Mouse (Mus musculus) hindbrain, embryonic 13.5 days (tissue): Measurements from ENCODE around the gene Hivep1. TPM values are rescaled to one million over a fixed set of nuclear protein-coding genes. Genes with fewer than 3 reads are reported as not detected.
A peak's percentile ranks its signal among the peaks of the same experiment; 100 is the strongest.

Source experiments
- ATAC-seq: fragments of 200-750 bp; cut with Nextera tagmentation; 2 replicates; pipeline ENCODE4 v1.8.0; 2017; ENCODE audit warnings: moderate TSS enrichment; ENCODE audit not compliant: low FRiP score
- H3K27ac ChIP-seq: fragments of 300-500 bp; sonication (generic); 2 replicates; pipeline ENCODE4 v1.5.1; 2015; ENCODE audit warnings: inconsistent platforms, mild to moderate bottlenecking, moderate library complexity
- H3K27me3 ChIP-seq: fragments of 300-500 bp; sonication (generic); 2 replicates; pipeline ENCODE4 v1.6.1; 2015; ENCODE audit warnings: mild to moderate bottlenecking, inconsistent platforms
- H3K36me3 ChIP-seq: fragments of 300-500 bp; sonication (generic); 2 replicates; pipeline ENCODE4 v1.6.1; 2015; ENCODE audit warnings: mild to moderate bottlenecking, inconsistent platforms
- H3K4me1 ChIP-seq: fragments of 300-500 bp; sonication (generic); replicated peaks from 2 replicates; pipeline ENCODE4 v1.6.1; 2015; ENCODE audit warnings: inconsistent platforms
- H3K4me2 ChIP-seq: fragments of 300-500 bp; sonication (generic); 2 replicates; pipeline ENCODE4 v1.6.1; 2015; ENCODE audit warnings: inconsistent platforms, mild to moderate bottlenecking, moderate library complexity
- H3K4me3 ChIP-seq: fragments of 300-500 bp; sonication (generic); 2 replicates; pipeline ENCODE4 v1.5.1; 2015; ENCODE audit warnings: mild to moderate bottlenecking, inconsistent platforms
- H3K9ac ChIP-seq: fragments of 300-500 bp; sonication (generic); 2 replicates; pipeline ENCODE4 v1.6.1; 2015; ENCODE audit warnings: mild to moderate bottlenecking, inconsistent platforms
- H3K9me3 ChIP-seq: fragments of 300-500 bp; sonication (generic); 2 replicates; pipeline ENCODE4 v1.6.1; 2016; ENCODE audit warnings: inconsistent platforms
- WGBS: fragments of 180-500 bp; shearing (Covaris S2); methylation state at CpG from one replicate; pipeline ENCODE4 v1.1.7; 2015; 5-methylcytosine and 5-hydroxymethylcytosine counted together
- polyA plus RNA-seq: library from polyadenylated mRNA; unstranded; fragments of >200 nt; fragmentation: Nextera tagmentation; extraction: Ambion mirVana; gene quantifications from 2 replicates; pipeline ENCODE4 v1.2.1, GENCODE M21; 2015

Gene Hivep1
- polyA plus RNA-seq, 1 experiment from 2014 or later, result 21.1 TPM

- Histone ChIP-seq H3K27ac (peak overlapping the region; percentile 98), H3K27me3 (no peaks in the 10 kb centered on the region), H3K4me1 (peaks cover 36% of the 10 kb centered on the region), H3K4me2 (peak overlapping the region; percentile 89), H3K9me3 (no peaks in the 10 kb centered on the region), H3K9ac (peak overlapping the region; percentile 97), H3K36me3 (peaks cover 18% of the 10 kb centered on the region), H3K4me3 (peak overlapping the region; percentile 89)
- WGBS, result under 1% methylated on average over 40 of the region's 41 CpGs
- ATAC-seq, result peak; percentile 81
Observed at GRCm38 (mm10) chr13:42052696-42053541, 1.1 kb downstream of the Hivep1 start.

- peaks cover 18% of the 10 kb centered on the region for H3K36me3 ChIP-seq
- 38% methylated on average over 2 of the region's 2 CpGs for WGBS
Observed at GRCm38 (mm10) chr13:42053656-42054055, 1.8 kb downstream of the Hivep1 start.

GRCm38 (mm10) chr13:42054138-42054537, 2.3 kb downstream of the Hivep1 start:
- Histone ChIP-seq H3K9me3 (no peaks in the 10 kb centered on the region), H3K4me2 (peak overlapping the region; percentile 89; the same call in 1 of the 2 replicates), H3K4me1 (peaks cover 31% of the 10 kb centered on the region), H3K27ac (no peak overlapping the region), H3K36me3 (peaks cover 18% of the 10 kb centered on the region), H3K4me3 (no peak overlapping the region), H3K27me3 (no peaks in the 10 kb centered on the region), H3K9ac (no peak overlapping the region)
- 76% methylated on average over 3 of the region's 3 CpGs for WGBS
- no peak for ATAC-seq

More at GRCm38 (mm10) chr13:42053656-42054055, 1.8 kb downstream of the Hivep1 start:
- Histone ChIP-seq H3K4me3 (peak overlapping the region; percentile 89), H3K9ac (peak overlapping the region; percentile 97), H3K4me1 (peaks cover 36% of the 10 kb centered on the region), H3K4me2 (peak overlapping the region; percentile 89), H3K27ac (peak overlapping the region; percentile 98; the same call in 1 of the 2 replicates), H3K9me3 (no peaks in the 10 kb centered on the region), H3K27me3 (no peaks in the 10 kb centered on the region)
- ATAC-seq, result no peak

GRCm38 (mm10) chr13:42056712-42057332, 5.0 kb downstream of the Hivep1 start:
- Histone ChIP-seq H3K4me2 (no peak overlapping the region), H3K9me3 (no peaks in the 10 kb centered on the region), H3K9ac (no peak overlapping the region), H3K36me3 (peaks cover 33% of the 10 kb centered on the region), H3K4me3 (no peak overlapping the region), H3K27me3 (no peaks in the 10 kb centered on the region), H3K4me1 (peaks cover 19% of the 10 kb centered on the region), H3K27ac (no peak overlapping the region)
- ATAC-seq, result no peak
- WGBS, result 96% methylated on average over 2 of the region's 2 CpGs

GRCm38 (mm10) chr13:42060846-42061630, 9.2 kb downstream of the Hivep1 start:
- Histone ChIP-seq H3K4me2 (no peak overlapping the region), H3K27me3 (no peaks in the 10 kb centered on the region), H3K9ac (no peak overlapping the region), H3K36me3 (peaks cover 40% of the 10 kb centered on the region), H3K4me1 (no peaks in the 10 kb centered on the region), H3K4me3 (no peak overlapping the region), H3K27ac (no peak overlapping the region), H3K9me3 (no peaks in the 10 kb centered on the region)
- 93% methylated on average over 10 of the region's 10 CpGs for WGBS
- no peak for ATAC-seq

GRCm38 (mm10) chr13:42064257-42064656, 12.4 kb downstream of the Hivep1 start:
- no peak overlapping the region for H3K27ac ChIP-seq
- ATAC-seq, result no peak
- H3K4me3 ChIP-seq, result no peak overlapping the region
- no peaks in the 10 kb centered on the region for H3K4me1 ChIP-seq
- H3K4me2 ChIP-seq, result no peak overlapping the region
- no peak overlapping the region for H3K9ac ChIP-seq
- no peaks in the 10 kb centered on the region for H3K27me3 ChIP-seq
- no peaks in the 10 kb centered on the region for H3K9me3 ChIP-seq
- peaks cover 41% of the 10 kb centered on the region for H3K36me3 ChIP-seq

DNA sequence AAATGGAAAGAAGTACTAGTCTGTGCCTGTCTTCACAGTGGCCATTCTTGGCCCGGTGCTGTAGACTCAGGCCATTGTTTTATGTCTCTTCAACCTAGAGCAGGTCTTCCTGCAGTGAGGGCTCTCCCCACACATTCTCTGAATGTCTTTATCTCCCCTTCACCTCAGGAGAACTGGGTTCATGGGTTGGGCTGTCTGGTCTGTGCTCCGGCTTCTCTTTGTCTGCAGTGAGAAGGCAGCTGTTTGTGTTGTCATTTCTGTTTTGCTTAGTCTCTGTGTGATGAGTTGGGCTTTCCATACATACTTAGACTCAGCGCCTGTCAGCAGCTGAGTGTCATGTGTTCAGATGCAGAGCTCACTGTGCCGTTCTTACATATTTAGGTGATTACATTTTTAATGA, 18.4 kb downstream of the Hivep1 start:
- no peak overlapping the region for H3K4me2 ChIP-seq
- H3K27me3 ChIP-seq, result no peaks in the 10 kb centered on the region
- H3K36me3 ChIP-seq, result peaks cover 24% of the 10 kb centered on the region
- H3K4me3 ChIP-seq, result no peak overlapping the region
- H3K4me1 ChIP-seq, result peaks cover 11% of the 10 kb centered on the region
- no peak for ATAC-seq
- no peaks in the 10 kb centered on the region for H3K9me3 ChIP-seq
- WGBS, result 74% methylated on average over 4 of the region's 4 CpGs
- 0 out of 2 replicates have a peak overlapping the region, but pooled peaks have one; percentile 3 for H3K27ac ChIP-seq
- H3K9ac ChIP-seq, result 0 out of 2 replicates have a peak overlapping the region, but pooled peaks have one; percentile 1

DNA sequence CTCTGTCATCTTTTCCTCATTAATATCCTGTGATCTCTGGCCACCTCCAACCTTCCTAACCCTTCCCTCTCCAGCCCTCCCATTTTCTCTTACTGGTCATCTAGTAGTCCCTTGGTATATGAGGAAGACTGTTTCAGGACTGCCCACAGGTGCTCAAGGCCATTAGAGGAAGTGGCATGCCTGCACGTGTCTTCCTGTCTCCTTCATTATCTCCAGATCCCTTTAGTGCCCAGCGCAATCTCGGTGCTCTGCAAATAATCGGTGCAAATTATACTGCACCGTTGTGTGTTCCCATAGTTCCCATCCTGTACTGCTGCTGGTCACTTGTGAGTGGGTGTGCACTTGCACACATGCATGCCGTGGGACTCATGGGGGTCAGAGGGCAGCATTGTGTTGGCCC, 19.2 kb downstream of the Hivep1 start:
- no peak overlapping the region for H3K4me2 ChIP-seq
- 89% methylated on average over 6 of the region's 6 CpGs for WGBS
- H3K4me1 ChIP-seq, result peaks cover 11% of the 10 kb centered on the region
- no peak overlapping the region for H3K9ac ChIP-seq
- no peaks in the 10 kb centered on the region for H3K9me3 ChIP-seq
- no peaks in the 10 kb centered on the region for H3K27me3 ChIP-seq
- H3K4me3 ChIP-seq, result no peak overlapping the region
- H3K27ac ChIP-seq, result no peak overlapping the region
- H3K36me3 ChIP-seq, result peaks cover 18% of the 10 kb centered on the region
- ATAC-seq, result no peak

GRCm38 (mm10) chr13:42073285-42073684, 21.5 kb downstream of the Hivep1 start:
- 89% methylated on average over 6 of the region's 6 CpGs for WGBS
- Histone ChIP-seq H3K4me1 (peaks cover 17% of the 10 kb centered on the region), H3K27me3 (no peaks in the 10 kb centered on the region), H3K27ac (no peak overlapping the region), H3K9ac (no peak overlapping the region), H3K9me3 (no peaks in the 10 kb centered on the region), H3K4me3 (no peak overlapping the region), H3K4me2 (no peak overlapping the region), H3K36me3 (peaks cover 18% of the 10 kb centered on the region)
- ATAC-seq, result no peak

GRCm38 (mm10) chr13:42075546-42075945, 23.7 kb downstream of the Hivep1 start:
- H3K4me2 ChIP-seq, result no peak overlapping the region
- WGBS, result 93% methylated on average over 5 of the region's 5 CpGs
- no peak overlapping the region for H3K9ac ChIP-seq

GRCm38 (mm10) chr13:42076751-42077302, 25.0 kb downstream of the Hivep1 start:
- Histone ChIP-seq H3K4me3 (no peak overlapping the region), H3K4me2 (no peak overlapping the region), H3K27me3 (no peaks in the 10 kb centered on the region), H3K9ac (no peak overlapping the region), H3K4me1 (peaks cover 7% of the 10 kb centered on the region; the same call in 1 of the 2 replicates), H3K36me3 (peaks cover 7% of the 10 kb centered on the region; the same call in 1 of the 2 replicates), H3K9me3 (no peaks in the 10 kb centered on the region), H3K27ac (no peak overlapping the region)
- ATAC-seq, result no peak
- WGBS, result 95% methylated on average over 5 of the region's 5 CpGs

More at GRCm38 (mm10) chr13:42075546-42075945, 23.7 kb downstream of the Hivep1 start:
- no peak for ATAC-seq
- Histone ChIP-seq H3K9me3 (no peaks in the 10 kb centered on the region), H3K4me3 (no peak overlapping the region), H3K36me3 (peaks cover 12% of the 10 kb centered on the region), H3K4me1 (peaks cover 7% of the 10 kb centered on the region; the same call in 1 of the 2 replicates), H3K27ac (no peak overlapping the region), H3K27me3 (no peaks in the 10 kb centered on the region)
